Mouse (Mus musculus): ENCODE data around the gene Ncor2. TPM values are rescaled to one million over a fixed set of nuclear protein-coding genes. Genes with fewer than 3 reads are reported as not detected.

Gene Ncor2
- polyA plus RNA-seq, 1 experiment from 2014 or later = 34.9 TPM

- ATAC-seq (ENCODE audit: low FRiP score, low read depth) = no peak
- H3K9me3 ChIP-seq = no peaks in the 10 kb centered on the region
- H3K4me2 ChIP-seq (replicated peaks) = no peak overlapping the region
- H3K4me3 ChIP-seq = no peak overlapping the region
- peaks cover 96% of the 10 kb centered on the region for H3K36me3 ChIP-seq
- H3K27ac ChIP-seq = no peak overlapping the region
- no peaks in the 10 kb centered on the region for H3K27me3 ChIP-seq
- no peaks in the 10 kb centered on the region for H3K4me1 ChIP-seq
- no peak overlapping the region for H3K9ac ChIP-seq
- 79% methylated on average over 11 of the region's 11 CpGs for WGBS
Measured at GRCm38 (mm10) chr5:125096368-125096767, 82.7 kb downstream of the Ncor2 start.

DNA sequence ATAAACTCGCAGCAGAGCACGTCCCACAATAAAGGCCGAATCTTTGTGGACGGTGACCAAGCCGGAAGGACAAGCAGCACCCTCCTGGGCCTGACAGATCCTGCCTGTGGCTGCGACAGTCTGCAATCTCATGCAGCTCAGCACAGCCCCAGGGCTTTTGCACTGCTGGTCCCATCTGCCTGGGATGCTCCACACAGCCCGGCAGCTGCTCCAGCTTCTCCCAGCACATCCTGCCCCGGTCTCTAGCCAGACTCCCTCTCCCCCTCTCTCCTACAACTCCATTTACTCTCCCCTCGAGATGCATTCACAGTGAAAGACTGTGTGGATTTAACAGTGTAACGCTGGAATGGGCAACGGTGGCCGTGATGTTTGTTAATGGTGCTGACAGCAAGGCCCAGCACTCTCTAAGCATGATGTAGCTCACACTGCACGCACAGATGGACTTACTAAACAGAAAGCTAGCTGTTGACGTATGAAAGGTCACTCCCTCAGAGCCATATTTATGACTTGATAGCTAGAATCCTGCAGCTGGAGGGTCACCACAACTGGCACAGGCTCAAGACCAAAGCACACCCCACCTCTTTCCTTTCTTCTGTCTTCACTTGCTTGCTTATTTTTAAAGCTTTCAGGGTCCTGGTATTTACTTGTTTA, 83.4 kb downstream of the Ncor2 start:
- Histone ChIP-seq H3K4me3 (no peak overlapping the region), H3K4me1 (no peaks in the 10 kb centered on the region), H3K9me3 (0 out of 2 replicates have a peak, but pooled peaks cover under 1% of the 10 kb centered on the region), H3K27me3 (no peaks in the 10 kb centered on the region), H3K9ac (no peak overlapping the region), H3K27ac (no peak overlapping the region; the same call in 1 of the 2 replicates), H3K36me3 (peaks cover 97% of the 10 kb centered on the region), H3K4me2 (replicated peaks) (no peak overlapping the region)
- ATAC-seq (ENCODE audit: low FRiP score, low read depth) = no peak
- WGBS = 73% methylated on average over 14 of the region's 14 CpGs

GRCm38 (mm10) chr5:125093795-125094194, 85.2 kb downstream of the Ncor2 start:
- 49% methylated on average over 5 of the region's 5 CpGs for WGBS

GRCm38 (mm10) chr5:125088076-125088475, 90.9 kb downstream of the Ncor2 start:
- H3K9ac ChIP-seq = no peak overlapping the region
- H3K27ac ChIP-seq = no peak overlapping the region
- H3K4me2 ChIP-seq (replicated peaks) = no peak overlapping the region
- 45% methylated on average over 6 of the region's 6 CpGs for WGBS
- H3K4me3 ChIP-seq = no peak overlapping the region
- no peak for ATAC-seq (ENCODE audit: low FRiP score, low read depth)
- no peaks in the 10 kb centered on the region for H3K27me3 ChIP-seq
- peaks cover 100% of the 10 kb centered on the region for H3K36me3 ChIP-seq
- peaks cover 8% of the 10 kb centered on the region; the same call in 1 of the 2 replicates for H3K4me1 ChIP-seq
- H3K9me3 ChIP-seq = peaks cover 14% of the 10 kb centered on the region

More at GRCm38 (mm10) chr5:125093795-125094194, 85.2 kb downstream of the Ncor2 start:
- Histone ChIP-seq H3K36me3 (peaks cover 98% of the 10 kb centered on the region), H3K27me3 (no peaks in the 10 kb centered on the region), H3K4me2 (replicated peaks) (no peak overlapping the region), H3K4me1 (0 out of 2 replicates have a peak, but pooled peaks cover 2% of the 10 kb centered on the region), H3K4me3 (no peak overlapping the region), H3K9me3 (peaks cover 14% of the 10 kb centered on the region), H3K9ac (no peak overlapping the region), H3K27ac (no peak overlapping the region)
- no peak for ATAC-seq (ENCODE audit: low FRiP score, low read depth)

- peaks cover 8% of the 10 kb centered on the region for H3K9me3 ChIP-seq
- peaks cover 16% of the 10 kb centered on the region for H3K4me1 ChIP-seq
- H3K27ac ChIP-seq = no peak overlapping the region
- H3K36me3 ChIP-seq = peaks cover 100% of the 10 kb centered on the region
- ATAC-seq (ENCODE audit: low FRiP score, low read depth) = no peak
- H3K27me3 ChIP-seq = no peaks in the 10 kb centered on the region
- no peak overlapping the region for H3K9ac ChIP-seq
- 49% methylated on average over 8 of the region's 8 CpGs for WGBS
- H3K4me3 ChIP-seq = no peak overlapping the region
- H3K4me2 ChIP-seq (replicated peaks) = no peak overlapping the region
Measured at GRCm38 (mm10) chr5:125085097-125085617, 93.9 kb downstream of the Ncor2 start.

DNA sequence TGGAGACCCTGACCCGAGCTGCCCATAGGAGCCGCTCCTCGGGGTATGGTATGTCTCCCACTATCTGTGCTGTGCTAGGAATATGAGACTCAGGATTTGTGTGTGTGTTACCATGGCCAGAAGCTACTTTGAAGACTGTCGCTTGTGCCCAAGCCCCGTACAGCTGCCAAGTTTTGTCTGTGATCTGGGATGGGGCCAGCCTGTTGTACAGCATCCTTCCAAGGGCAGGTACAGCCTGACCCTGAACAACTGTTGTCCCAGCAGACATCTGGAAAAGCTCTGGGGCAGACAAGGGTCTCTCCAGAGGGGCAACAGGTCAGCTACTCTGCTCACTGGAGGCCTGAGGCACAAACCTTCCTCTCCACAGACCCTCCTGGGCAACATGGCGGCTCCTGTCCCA, 95.3 kb downstream of the Ncor2 start:
- H3K27me3 ChIP-seq = no peaks in the 10 kb centered on the region
- H3K4me2 ChIP-seq (replicated peaks) = no peak overlapping the region
- peaks cover 14% of the 10 kb centered on the region for H3K4me1 ChIP-seq
- H3K27ac ChIP-seq = no peak overlapping the region
- H3K9ac ChIP-seq = no peak overlapping the region
- no peak overlapping the region for H3K4me3 ChIP-seq
- peaks cover 100% of the 10 kb centered on the region for H3K36me3 ChIP-seq
- H3K9me3 ChIP-seq = no peaks in the 10 kb centered on the region
- no peak for ATAC-seq (ENCODE audit: low FRiP score, low read depth)
- 94% methylated on average over 6 of the region's 6 CpGs for WGBS

DNA sequence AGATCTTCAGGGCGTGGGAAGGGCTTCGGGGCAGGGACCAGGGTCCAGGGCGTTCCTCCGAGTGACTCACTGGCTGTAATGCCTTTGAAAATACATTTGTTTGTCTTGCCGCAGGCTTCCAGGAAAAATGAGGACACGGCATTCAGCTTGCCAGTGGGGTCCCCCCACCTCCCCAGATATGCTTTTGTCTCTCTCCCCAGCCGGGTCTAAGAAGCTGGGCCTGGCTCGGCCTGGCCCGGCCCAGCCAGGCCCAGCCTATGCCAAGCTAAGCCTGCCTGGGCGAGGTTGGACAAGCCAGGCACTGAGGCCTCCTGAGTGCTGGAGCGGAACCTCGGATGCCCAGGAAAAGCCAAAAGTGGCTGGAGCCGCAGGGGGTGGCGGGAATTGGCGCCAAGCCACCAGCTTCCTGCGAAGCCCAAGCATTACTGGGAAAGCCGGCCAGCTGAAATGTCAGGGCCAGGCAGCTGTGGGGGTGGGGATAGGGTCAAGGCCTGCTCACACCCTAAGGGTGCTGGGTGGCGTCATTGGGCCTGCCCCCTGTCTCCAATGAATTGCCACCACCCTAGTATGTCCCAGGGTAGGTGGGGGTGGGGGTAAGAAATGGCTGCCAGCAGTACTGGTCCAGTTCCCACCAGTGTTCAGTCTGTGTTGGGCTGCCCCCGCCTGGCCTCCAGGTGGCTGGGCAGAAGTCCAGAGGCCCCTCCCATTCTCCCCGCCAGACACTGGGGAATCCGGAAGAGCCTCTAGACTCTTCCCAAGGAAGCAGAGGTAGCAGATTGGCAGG, 97.5 kb downstream of the Ncor2 start:
- Histone ChIP-seq H3K9me3 (no peaks in the 10 kb centered on the region), H3K4me2 (replicated peaks) (no peak overlapping the region), H3K4me3 (no peak overlapping the region), H3K4me1 (peaks cover 9% of the 10 kb centered on the region), H3K36me3 (peaks cover 100% of the 10 kb centered on the region), H3K27me3 (no peaks in the 10 kb centered on the region), H3K9ac (no peak overlapping the region), H3K27ac (peak overlapping the region; percentile 28; the same call in 1 of the 2 replicates)
- no peak; the same call in 1 of the 2 replicates for ATAC-seq (ENCODE audit: low FRiP score, low read depth)
- WGBS = 78% methylated on average over 21 of the region's 21 CpGs

GRCm38 (mm10) chr5:125080787-125081317, 98.2 kb downstream of the Ncor2 start:
- H3K4me2 ChIP-seq (replicated peaks) = no peak overlapping the region
- H3K4me1 ChIP-seq = peaks cover 9% of the 10 kb centered on the region
- no peak overlapping the region for H3K4me3 ChIP-seq
- H3K9me3 ChIP-seq = no peaks in the 10 kb centered on the region
- H3K27ac ChIP-seq = peak overlapping the region; percentile 28; the same call in 1 of the 2 replicates
- 97% methylated on average over 10 of the region's 10 CpGs for WGBS
- ATAC-seq (ENCODE audit: low FRiP score, low read depth) = no peak
- H3K9ac ChIP-seq = no peak overlapping the region
- H3K27me3 ChIP-seq = no peaks in the 10 kb centered on the region
- peaks cover 100% of the 10 kb centered on the region for H3K36me3 ChIP-seq

- no peak for ATAC-seq (ENCODE audit: low FRiP score, low read depth)
- Histone ChIP-seq H3K9ac (no peak overlapping the region), H3K36me3 (peaks cover 98% of the 10 kb centered on the region), H3K9me3 (no peaks in the 10 kb centered on the region), H3K4me1 (peaks cover 9% of the 10 kb centered on the region), H3K4me2 (replicated peaks) (no peak overlapping the region), H3K4me3 (no peak overlapping the region), H3K27ac (no peak overlapping the region), H3K27me3 (no peaks in the 10 kb centered on the region)
- 78% methylated on average over 4 of the region's 4 CpGs for WGBS
Measured at GRCm38 (mm10) chr5:125080352-125080751, 98.7 kb downstream of the Ncor2 start.

DNA sequence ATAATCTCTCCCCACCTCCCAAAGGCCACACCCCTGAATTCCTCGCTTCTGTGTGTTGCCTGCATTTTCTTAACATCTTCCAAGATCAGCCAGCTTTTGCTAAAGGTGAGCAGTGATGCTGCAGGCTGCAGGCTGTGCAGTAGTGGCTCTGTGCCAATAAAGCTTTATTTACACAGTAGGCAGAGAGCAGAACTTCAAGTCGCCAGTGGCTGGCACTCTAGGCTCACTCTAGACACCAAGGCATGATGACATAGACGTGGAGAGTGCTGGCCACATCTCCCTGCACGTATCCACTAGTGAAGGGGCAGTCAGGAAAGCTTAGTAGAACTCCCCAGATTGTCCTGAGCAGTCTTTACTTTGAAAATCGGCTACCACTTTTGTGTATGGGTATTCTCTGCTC, 100.8 kb downstream of the Ncor2 start:
- H3K4me3 ChIP-seq = no peak overlapping the region
- no peak overlapping the region for H3K9ac ChIP-seq
- H3K9me3 ChIP-seq = no peaks in the 10 kb centered on the region
- H3K27me3 ChIP-seq = no peaks in the 10 kb centered on the region
- peaks cover 96% of the 10 kb centered on the region for H3K36me3 ChIP-seq
- ATAC-seq (ENCODE audit: low FRiP score, low read depth) = no peak
- no peak overlapping the region for H3K4me2 ChIP-seq (replicated peaks)
- H3K27ac ChIP-seq = no peak overlapping the region
- H3K4me1 ChIP-seq = peaks cover 18% of the 10 kb centered on the region
- 86% methylated on average over 5 of the region's 5 CpGs for WGBS

DNA sequence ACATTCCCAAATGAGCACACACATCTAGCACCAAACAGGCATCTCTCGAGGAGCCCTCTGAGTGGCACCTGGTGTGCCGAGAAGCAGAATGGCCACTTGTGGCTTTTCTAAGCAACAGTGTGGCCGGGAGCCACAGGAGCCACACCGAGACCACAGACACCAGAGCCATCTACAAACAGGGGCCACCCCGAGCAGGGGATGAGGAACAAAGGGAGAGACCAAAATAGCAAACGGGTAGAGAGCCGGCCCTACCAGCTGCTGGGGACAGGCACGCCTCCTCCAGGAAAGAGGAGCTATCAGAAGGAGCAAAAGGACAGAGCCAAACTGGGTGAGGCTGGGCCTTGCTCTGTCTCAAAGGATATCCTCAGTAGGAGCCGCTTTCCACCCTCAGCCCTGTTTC, 102.8 kb downstream of the Ncor2 start:
- ATAC-seq (ENCODE audit: low FRiP score, low read depth) = no peak
- 82% methylated on average over 9 of the region's 9 CpGs for WGBS
- Histone ChIP-seq H3K36me3 (peaks cover 91% of the 10 kb centered on the region), H3K4me2 (replicated peaks) (no peak overlapping the region), H3K4me3 (no peak overlapping the region), H3K4me1 (peaks cover 28% of the 10 kb centered on the region), H3K27me3 (no peaks in the 10 kb centered on the region), H3K9me3 (no peaks in the 10 kb centered on the region), H3K9ac (no peak overlapping the region), H3K27ac (no peak overlapping the region)

DNA sequence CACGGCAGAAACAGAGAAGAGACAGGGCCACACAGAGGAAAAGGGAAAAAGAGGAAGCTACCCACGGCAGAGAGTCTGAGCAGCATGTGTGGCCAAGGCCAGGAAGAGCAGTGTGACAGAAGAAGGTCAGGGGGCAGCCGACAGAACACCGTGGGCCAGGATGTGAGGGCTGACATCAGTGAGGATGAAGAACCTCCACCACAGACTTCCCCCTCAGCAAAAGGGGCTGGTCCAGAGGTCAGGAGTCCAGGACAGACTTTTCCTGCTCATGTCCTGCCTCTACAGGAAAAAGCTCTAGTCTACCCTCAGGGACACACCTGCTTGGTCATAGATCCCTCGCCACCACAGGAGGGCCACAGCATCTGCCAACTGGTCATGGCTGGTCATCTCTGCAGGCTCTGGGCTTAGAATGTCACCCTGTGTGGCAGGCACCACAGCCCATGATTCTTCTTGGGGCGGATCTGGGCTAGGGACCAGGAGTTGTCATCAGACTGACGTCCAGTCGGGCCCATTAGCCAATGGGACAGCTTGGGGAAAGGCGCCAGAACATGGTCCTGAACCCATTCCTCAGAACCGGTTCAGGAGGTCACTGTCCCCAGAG, 104.3 kb downstream of the Ncor2 start:
- Histone ChIP-seq H3K9me3 (no peaks in the 10 kb centered on the region), H3K27me3 (no peaks in the 10 kb centered on the region), H3K4me2 (replicated peaks) (no peak overlapping the region), H3K4me3 (no peak overlapping the region), H3K36me3 (peaks cover 79% of the 10 kb centered on the region), H3K9ac (no peak overlapping the region), H3K4me1 (peaks cover 43% of the 10 kb centered on the region), H3K27ac (no peak overlapping the region)
- 75% methylated on average over 10 of the region's 10 CpGs for WGBS
- no peak for ATAC-seq (ENCODE audit: low FRiP score, low read depth)

All from limb, embryonic 13.5 days (tissue).